Mouse (Mus musculus) C2C12 (cell line): ENCODE data around the gene AC134908.4.

ENCODE experiments used
- CEBPB ChIP-seq: IDR thresholded peaks from one replicate; pipeline ENCODE4 v1.6.1; 2011; ENCODE audit warnings: low read depth, mild to moderate bottlenecking, control low read depth, moderate library complexity
- CTCF ChIP-seq: IDR thresholded peaks from one replicate; pipeline ENCODE4 v1.5.1; 2011; ENCODE audit not compliant: control insufficient read depth, insufficient read depth, insufficient read length
- FOSL1 ChIP-seq: IDR thresholded peaks from one replicate; pipeline ENCODE4 v1.8.0; 2011; ENCODE audit warnings: mild to moderate bottlenecking, low read length; ENCODE audit not compliant: poor library complexity, insufficient read depth, severe bottlenecking
- USF1 ChIP-seq: IDR thresholded peaks from one replicate; pipeline ENCODE4 v1.6.1; 2011; ENCODE audit warnings: low read depth, mild to moderate bottlenecking, control low read depth, moderate library complexity

GRCm38 (mm10) chr17:25843636-25844395, 48.4 kb upstream of the AC134908.4 start:
- TF ChIP-seq CTCF (no peak), CEBPB (no peak), USF1 (no peak), FOSL1 (no peak)
